Mouse (Mus musculus) neutrophil, adult 5-6 weeks (primary cell): ENCODE results near the gene Aldh3b2. TPM values are rescaled to one million over a fixed set of nuclear protein-coding genes. Genes with fewer than 3 reads are reported as not detected.
"Not testable (repeated sequence)": the region's sequence is repeated elsewhere in the genome, so short reads cannot be mapped to it uniquely, and the experiment has no call there.

Experiments
- ATAC-seq: fragments of 151-379, 151-347 bp; 2 replicates; pipeline ENCODE4 v1.8.0; 2017; ENCODE audit warnings: mild to moderate bottlenecking, moderate TSS enrichment; ENCODE audit not compliant: insufficient number of reproducible peaks, poor library complexity, low FRiP score, severe bottlenecking; ENCODE audit errors: extremely low read depth
- total RNA-seq: library from RNA; stranded (forward); fragments of 200-1000 nt; gene quantifications from 2 replicates; pipeline ENCODE4 v1.2.3, GENCODE M21; 2017

Gene Aldh3b2
- total RNA-seq, 1 experiment from 2014 or later = not detected

- no peak for ATAC-seq
These were observed 26.1 kb upstream of the Aldh3b2 start for GRCm38 (mm10) chr19:3945872-3946564.

GRCm38 (mm10) chr19:3946715-3947114 is 25.4 kb upstream of the Aldh3b2 start:
- ATAC-seq = peak; percentile 43; the same call in 1 of the 2 replicates

DNA sequence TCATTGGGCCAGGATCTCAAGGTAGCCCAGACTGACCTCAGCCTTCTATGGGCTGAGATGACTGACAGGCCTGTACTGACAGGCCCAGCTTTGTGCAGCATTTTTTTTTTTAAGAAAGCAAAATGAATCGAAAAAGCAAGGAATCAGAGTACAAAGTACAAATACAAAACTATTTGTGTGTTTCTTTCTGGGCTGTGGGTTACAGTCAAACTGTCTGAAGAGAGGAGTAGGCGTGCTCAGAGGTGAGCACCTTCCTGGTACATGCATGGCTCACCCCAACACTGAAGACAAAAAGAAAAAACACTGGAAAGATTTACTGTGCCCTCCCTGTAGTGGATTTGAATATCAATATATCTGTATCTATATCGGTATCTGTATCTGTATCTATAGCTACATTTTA is 24.3 kb upstream of the Aldh3b2 start:
- ATAC-seq = no peak

DNA sequence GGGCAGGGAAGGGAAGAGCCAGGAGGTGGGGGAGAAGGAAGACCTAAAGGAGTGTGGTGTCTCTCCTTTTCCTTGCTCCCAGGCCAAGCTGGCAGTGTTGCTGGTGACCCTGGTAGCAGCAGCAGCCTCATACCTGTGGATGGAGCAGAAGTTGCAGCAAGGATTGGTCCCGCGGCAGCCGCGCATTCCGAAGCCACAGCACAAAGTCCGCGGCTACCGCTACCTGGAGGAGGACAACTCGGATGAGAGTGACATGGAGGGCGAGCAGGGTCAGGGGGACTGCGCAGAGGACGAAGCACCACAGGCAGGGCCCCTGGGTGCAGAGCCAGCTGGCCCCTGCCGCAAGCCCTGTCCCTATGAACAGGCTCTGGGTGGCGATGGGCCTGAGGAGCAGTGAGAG is 23.6 kb upstream of the Aldh3b2 start:
- no peak for ATAC-seq

DNA sequence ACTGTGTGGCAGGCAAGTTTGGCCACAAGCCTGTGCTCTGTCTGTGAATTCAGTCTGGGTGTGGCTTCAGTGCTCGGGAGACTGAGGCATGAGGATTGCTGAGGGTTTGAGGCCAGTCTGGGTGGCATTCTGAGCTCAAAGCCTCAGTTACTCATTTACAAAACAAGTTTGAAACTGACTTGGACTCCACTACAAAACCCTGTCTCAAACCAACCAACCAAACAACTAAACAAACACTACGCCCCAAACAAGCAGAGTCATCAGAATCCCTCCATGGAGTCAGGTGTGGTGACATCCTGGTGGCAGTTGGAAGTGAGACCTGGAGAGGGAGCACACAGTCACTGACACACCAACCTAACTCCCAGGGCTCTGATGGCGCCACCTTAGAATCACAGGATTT is 21.8 kb upstream of the Aldh3b2 start:
- ATAC-seq = no peak

GRCm38 (mm10) chr19:3951461-3951860 is 20.7 kb upstream of the Aldh3b2 start:
- peak; percentile 44 for ATAC-seq

DNA sequence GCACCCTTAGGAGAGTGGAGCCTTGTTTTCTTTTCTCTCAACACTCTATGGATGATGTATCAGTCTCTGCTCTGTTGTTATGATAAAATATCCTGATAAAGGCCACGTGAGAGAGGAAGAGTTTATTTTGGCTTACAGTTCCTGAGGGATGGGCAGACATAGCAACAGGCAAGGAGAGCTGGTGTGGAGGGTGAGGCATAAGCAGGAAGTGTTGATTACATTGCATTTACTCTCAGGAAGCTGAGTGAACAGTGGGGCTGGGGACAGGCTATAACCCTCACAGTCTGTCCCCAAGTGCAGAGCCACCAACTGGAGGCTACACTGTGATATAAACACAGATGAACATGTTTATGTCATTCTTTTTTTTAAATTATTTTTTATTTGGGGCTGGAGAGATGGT is 20.0 kb upstream of the Aldh3b2 start:
- ATAC-seq = no peak

DNA sequence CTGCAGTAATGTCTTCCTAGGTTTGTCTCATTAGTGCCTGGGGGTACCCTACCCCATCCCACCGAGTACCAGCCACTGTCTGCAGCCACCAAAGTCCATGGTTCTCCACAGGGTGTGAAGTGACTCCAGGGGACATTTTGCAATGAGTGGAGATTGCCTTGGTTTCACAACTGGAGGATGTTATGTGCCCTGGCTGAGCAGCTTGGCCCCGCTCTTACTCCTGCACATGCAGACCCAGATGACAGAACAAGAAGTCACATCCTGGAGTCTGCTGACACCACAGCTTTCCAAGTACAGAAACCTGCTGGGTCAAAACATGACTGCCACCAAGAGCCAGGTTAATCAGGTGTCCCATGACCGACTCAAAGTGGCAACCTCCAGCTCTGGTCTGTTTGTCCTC is 17.1 kb upstream of the Aldh3b2 start:
- ATAC-seq = no peak

- ATAC-seq = no peak
These were observed 16.3 kb upstream of the Aldh3b2 start for GRCm38 (mm10) chr19:3955804-3956203.

GRCm38 (mm10) chr19:3957296-3958036 is 14.7 kb upstream of the Aldh3b2 start:
- ATAC-seq = 0 out of 2 replicates have a peak, but pooled peaks have one; percentile 21

- no peak for ATAC-seq
These were observed 13.7 kb upstream of the Aldh3b2 start, which contains the start of gene Aldh3b3 for GRCm38 (mm10) chr19:3958470-3958869. TSS of gene Aldh3b3 (plus strand) at chr19:3958645.

- no peak for ATAC-seq
These were observed 13.1 kb upstream of the Aldh3b2 start for GRCm38 (mm10) chr19:3959030-3959429.

DNA sequence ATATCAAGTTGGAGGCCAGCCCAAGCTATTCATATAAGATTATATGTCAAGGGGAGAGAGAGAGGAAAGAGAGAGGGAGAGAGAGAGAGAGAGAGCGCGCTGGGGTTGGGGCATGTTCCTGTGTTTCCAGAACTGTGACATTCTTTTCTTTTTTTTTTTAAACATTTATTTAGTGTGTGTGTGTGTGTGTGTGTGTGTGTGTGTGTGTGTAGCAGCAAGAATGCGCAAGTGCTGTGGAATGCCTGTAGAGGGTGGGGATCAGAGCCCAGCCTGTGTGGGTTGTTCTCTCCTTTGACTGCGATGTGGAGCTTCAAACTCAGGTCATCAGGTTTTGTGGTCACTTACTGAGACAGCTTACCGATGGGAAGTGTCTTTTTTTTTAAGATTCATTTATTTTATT is 11.9 kb upstream of the Aldh3b2 start:
- ATAC-seq = no peak

GRCm38 (mm10) chr19:3961805-3962204 is 10.3 kb upstream of the Aldh3b2 start:
- not testable (repeated sequence) for ATAC-seq

DNA sequence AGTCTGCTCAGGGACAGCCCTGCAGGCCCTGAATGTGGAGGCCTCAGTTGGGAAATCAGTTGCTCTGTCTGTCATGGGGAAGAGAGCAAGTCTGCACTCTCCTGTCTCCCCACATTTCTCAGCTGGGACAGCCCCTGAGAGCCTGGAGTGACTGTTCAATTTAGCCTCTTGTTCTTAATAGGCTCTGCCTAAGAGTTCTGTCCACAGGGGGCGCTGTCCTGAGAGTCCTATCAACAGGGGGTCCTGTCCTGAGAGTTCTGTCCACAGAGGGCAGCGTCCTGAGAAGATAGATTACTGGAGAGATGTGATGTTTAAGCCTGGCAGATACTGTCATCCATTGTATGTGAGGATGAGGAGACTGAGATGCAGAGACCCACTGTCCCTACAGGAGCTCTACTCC is 9.7 kb upstream of the Aldh3b2 start:
- no peak for ATAC-seq

DNA sequence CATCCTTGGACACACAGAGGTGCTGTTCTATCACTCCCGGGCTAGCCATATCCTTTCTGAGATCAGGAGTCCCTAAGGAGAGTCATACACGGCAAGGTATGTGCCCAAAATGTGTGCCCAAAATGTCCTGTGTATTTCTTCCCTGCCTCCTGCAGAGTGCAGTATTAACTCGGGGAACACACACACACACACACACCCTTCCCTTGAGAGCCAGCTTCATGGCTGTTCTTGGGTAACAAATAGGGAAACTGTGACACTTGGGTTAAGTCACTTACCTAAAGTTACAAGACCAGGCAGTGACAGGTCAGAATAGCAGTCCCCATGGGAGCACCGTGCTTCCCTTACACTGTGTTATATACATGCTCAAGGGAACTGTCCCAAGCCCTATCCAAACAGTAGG is 8.1 kb upstream of the Aldh3b2 start:
- no peak for ATAC-seq

GRCm38 (mm10) chr19:3966330-3967075 is 5.6 kb upstream of the Aldh3b2 start:
- ATAC-seq = no peak

DNA sequence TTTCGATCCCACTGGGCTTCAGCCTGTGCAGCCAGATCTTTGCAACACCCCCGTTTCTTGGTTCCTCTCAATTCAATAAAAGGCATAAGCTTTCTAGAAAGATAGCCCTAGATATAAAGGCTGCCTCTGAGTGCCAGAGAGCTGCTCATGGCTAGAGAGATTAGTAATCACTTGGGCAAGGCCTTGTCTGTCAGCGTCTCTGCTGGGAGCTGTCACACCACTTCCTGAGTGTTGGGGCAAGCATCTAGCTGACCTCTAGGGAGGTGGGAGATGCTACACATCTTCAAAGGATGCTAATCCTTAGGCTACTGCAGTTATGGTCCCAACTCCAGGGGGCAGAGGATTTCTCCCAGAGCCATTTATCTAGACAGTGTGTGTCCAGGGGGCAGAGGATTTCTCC is 4.9 kb upstream of the Aldh3b2 start:
- no peak for ATAC-seq

DNA sequence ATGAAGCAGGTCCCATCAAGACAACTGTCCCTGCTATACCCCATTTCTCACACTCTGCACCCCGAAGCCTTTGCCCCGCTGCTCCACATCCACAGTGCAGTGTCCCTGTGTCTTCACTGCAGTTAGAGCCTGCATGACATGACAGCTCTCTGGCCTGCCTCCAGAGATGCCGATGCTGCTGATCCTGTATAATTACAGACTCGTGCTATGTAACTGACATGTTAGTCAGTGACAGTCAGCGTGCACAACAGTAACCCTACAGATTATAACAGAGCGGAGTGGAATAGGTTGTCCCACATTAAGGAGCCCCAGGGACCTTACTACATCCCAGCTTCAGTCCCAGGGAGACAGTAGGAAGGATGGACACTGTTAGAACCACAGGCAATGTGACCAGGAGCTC is 2.5 kb downstream of the Aldh3b2 start:
- ATAC-seq = not testable (repeated sequence)

DNA sequence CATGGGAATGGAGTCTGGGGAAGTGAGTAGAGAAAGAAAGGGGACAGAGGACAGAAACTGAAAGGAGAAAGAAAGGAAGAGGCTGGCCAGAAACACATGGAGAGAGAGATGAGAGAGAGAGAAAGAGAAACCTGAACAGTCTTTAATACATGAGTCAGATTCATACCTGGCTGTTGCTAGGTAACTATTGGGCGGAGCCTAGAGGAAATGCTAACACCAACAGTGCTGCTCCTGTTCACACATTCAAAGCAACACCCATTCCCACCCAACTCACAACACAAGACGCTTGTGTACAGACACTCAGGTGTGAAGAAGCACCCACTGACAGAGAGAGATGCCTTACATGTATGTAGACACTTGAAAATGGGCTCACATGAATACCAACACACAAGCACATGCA is 3.7 kb downstream of the Aldh3b2 start:
- ATAC-seq = no peak
